Mouse (Mus musculus): ENCODE measurements at regions not wholly inside any gene's neighbourhood (a gene's known extent, or its start where the extent isn't known, plus 50 kb on each side); places are given as distances from the start of the nearest gene placed in this dataset.

GRCm38 (mm10) chr14:107901823-107902222, 1012.1 kb downstream of the Slitrk1 start:
- TF ChIP-seq CTCF (conservative IDR thresholded peaks at IDR 0.05; ENCODE audit: low read length) (no peak), NANOG (IDR thresholded peaks at IDR 0.05; ENCODE audit: borderline replicate concordance, low read length) (no peak), POU5F1 (IDR thresholded peaks at IDR 0.05; ENCODE audit: borderline replicate concordance, low read length) (no peak)
